Mouse (Mus musculus) heart, embryonic 16.5 days (tissue): ENCODE data around the gene Ccdc180. TPM values are rescaled to one million over a fixed set of nuclear protein-coding genes. Genes with fewer than 3 reads are reported as not detected.

ENCODE experiments used
- ATAC-seq: fragments of 200-750 bp; cut with Nextera tagmentation; replicated peaks from 2 replicates; pipeline ENCODE4 v1.8.0; 2017; ENCODE audit warnings: moderate number of reproducible peaks; ENCODE audit not compliant: insufficient read depth, low FRiP score; ENCODE audit errors: extremely low read depth
- H3K27ac ChIP-seq: fragments of 300-500 bp; sonication (generic); 2 replicates; pipeline ENCODE4 v1.5.1; 2014; ENCODE audit warnings: mild to moderate bottlenecking, low read length, control low read depth, moderate library complexity
- H3K27me3 ChIP-seq: fragments of 300-500 bp; sonication (generic); 2 replicates; pipeline ENCODE4 v1.6.1; 2014; ENCODE audit warnings: low read length, mixed read lengths; ENCODE audit not compliant: control insufficient read depth, insufficient read depth
- H3K36me3 ChIP-seq: fragments of 300-500 bp; sonication (generic); 2 replicates; pipeline ENCODE4 v1.6.1; 2014; ENCODE audit not compliant: control insufficient read depth, insufficient read depth
- H3K4me1 ChIP-seq: fragments of 300-500 bp; sonication (generic); 2 replicates; pipeline ENCODE4 v1.6.1; 2014; ENCODE audit warnings: low read length, mixed read lengths; ENCODE audit not compliant: control insufficient read depth, insufficient read depth
- H3K4me2 ChIP-seq: fragments of 300-500 bp; sonication (generic); 2 replicates; pipeline ENCODE4 v1.6.1; 2014; ENCODE audit warnings: low read depth, mild to moderate bottlenecking, control low read depth, low read length
- H3K4me3 ChIP-seq: fragments of 300-500 bp; sonication (generic); 2 replicates; pipeline ENCODE4 v1.5.1; 2014; ENCODE audit warnings: mild to moderate bottlenecking, control low read depth, low read length
- H3K9ac ChIP-seq: fragments of 300-500 bp; sonication (generic); 2 replicates; pipeline ENCODE4 v1.6.1; 2014; ENCODE audit warnings: low read length, control low read depth
- H3K9me3 ChIP-seq: fragments of 300-500 bp; sonication (generic); replicated peaks from 2 replicates; pipeline ENCODE4 v1.6.1; 2016; ENCODE audit warnings: low read length; ENCODE audit not compliant: control insufficient read depth
- WGBS: fragments of 180-500 bp; shearing (Covaris S2); extraction: QIAGEN DNeasy Blood & Tissue Kit; methylation state at CpG from one replicate; pipeline ENCODE4 v1.1.7; 2014; 5-methylcytosine and 5-hydroxymethylcytosine counted together
- polyA plus RNA-seq: library from polyadenylated mRNA; unstranded; fragments of >200 nt; fragmentation: Nextera tagmentation; extraction: Ambion mirVana; gene quantifications from 2 replicates; pipeline ENCODE4 v1.2.1, GENCODE M21; 2015

Ccdc180 gene
- polyA plus RNA-seq, 1 experiment from 2014 or later, result 0.18 TPM

GRCm38 (mm10) chr4:45896425-45897081, 6.5 kb downstream of the Ccdc180 start:
- Histone ChIP-seq H3K9ac (no peak overlapping the region), H3K36me3 (no peaks in the 10 kb centered on the region), H3K4me1 (0 out of 2 replicates have a peak, but pooled peaks cover 2% of the 10 kb centered on the region), H3K27me3 (peaks cover 8% of the 10 kb centered on the region; the same call in 1 of the 2 replicates), H3K27ac (no peak overlapping the region), H3K9me3 (no peaks in the 10 kb centered on the region), H3K4me2 (no peak overlapping the region), H3K4me3 (no peak overlapping the region)
- ATAC-seq, result no peak
- 15% methylated on average over 16 of the region's 16 CpGs for WGBS

DNA sequence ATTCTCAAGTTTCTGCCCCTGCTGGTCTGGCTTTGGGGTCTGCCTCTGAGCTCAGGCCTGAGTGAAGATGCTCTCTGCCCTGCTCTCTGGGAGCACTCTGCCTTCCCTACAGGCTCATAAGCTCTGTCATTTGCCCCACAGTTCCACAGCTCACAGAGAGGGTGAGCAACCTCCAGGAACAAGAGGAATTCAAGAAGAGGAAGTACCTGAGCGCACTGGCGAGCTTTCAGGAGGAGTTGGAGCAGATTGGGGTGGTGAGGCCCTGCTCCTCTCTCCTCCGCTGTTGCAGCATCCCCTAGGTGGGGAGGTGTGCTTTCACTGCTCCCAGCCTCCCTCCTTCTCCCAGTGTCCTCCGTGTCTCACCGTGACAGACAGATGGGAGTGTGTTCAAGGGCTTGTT, 8.3 kb downstream of the Ccdc180 start:
- Histone ChIP-seq H3K9ac (no peak overlapping the region), H3K9me3 (no peaks in the 10 kb centered on the region), H3K27me3 (peaks cover 8% of the 10 kb centered on the region; the same call in 1 of the 2 replicates), H3K4me1 (0 out of 2 replicates have a peak, but pooled peaks cover 2% of the 10 kb centered on the region), H3K4me2 (no peak overlapping the region), H3K27ac (no peak overlapping the region), H3K4me3 (no peak overlapping the region), H3K36me3 (no peaks in the 10 kb centered on the region)
- 54% methylated on average over 5 of the region's 5 CpGs for WGBS
- no peak for ATAC-seq

DNA sequence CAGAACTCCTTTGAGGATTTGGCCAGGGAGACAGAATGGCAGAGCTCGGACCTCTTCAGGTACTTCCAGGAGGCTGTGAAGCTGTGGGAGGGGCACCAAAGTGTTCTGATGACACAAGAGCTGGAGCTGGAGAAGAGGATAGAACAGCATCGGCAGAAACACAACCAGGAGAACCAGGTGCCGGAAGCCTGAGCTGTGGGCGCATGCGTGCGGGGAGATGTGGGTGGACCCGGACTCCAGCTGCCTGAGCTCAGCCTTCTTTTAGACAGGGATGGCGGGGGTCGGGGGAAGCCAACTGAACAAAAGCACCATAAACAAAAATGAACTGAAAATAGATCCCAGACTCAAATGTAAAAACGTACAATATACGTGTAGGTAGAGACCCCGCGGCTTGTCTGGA, 19.2 kb downstream of the Ccdc180 start:
- Histone ChIP-seq H3K27ac (no peak overlapping the region), H3K9ac (no peak overlapping the region), H3K9me3 (no peaks in the 10 kb centered on the region), H3K4me1 (no peaks in the 10 kb centered on the region), H3K4me3 (no peak overlapping the region), H3K27me3 (no peaks in the 10 kb centered on the region), H3K4me2 (no peak overlapping the region), H3K36me3 (no peaks in the 10 kb centered on the region)
- 84% methylated on average over 13 of the region's 13 CpGs for WGBS
- ATAC-seq, result no peak

- Histone ChIP-seq H3K9me3 (no peaks in the 10 kb centered on the region), H3K27ac (no peak overlapping the region), H3K36me3 (no peaks in the 10 kb centered on the region), H3K4me2 (no peak overlapping the region), H3K27me3 (no peaks in the 10 kb centered on the region), H3K9ac (no peak overlapping the region), H3K4me1 (no peaks in the 10 kb centered on the region), H3K4me3 (no peak overlapping the region)
- 56% methylated on average over 4 of the region's 4 CpGs for WGBS
- ATAC-seq, result no peak
Observed at GRCm38 (mm10) chr4:45909924-45910323, 19.8 kb downstream of the Ccdc180 start.

GRCm38 (mm10) chr4:45911256-45911655, 21.2 kb downstream of the Ccdc180 start:
- no peak for ATAC-seq

GRCm38 (mm10) chr4:45911876-45912275, 21.8 kb downstream of the Ccdc180 start:
- Histone ChIP-seq H3K9me3 (no peaks in the 10 kb centered on the region), H3K4me2 (no peak overlapping the region), H3K27ac (no peak overlapping the region), H3K4me3 (no peak overlapping the region), H3K27me3 (no peaks in the 10 kb centered on the region), H3K9ac (no peak overlapping the region), H3K36me3 (no peaks in the 10 kb centered on the region), H3K4me1 (no peaks in the 10 kb centered on the region)
- ATAC-seq, result no peak
- 80% methylated on average over 4 of the region's 4 CpGs for WGBS

More at GRCm38 (mm10) chr4:45911256-45911655, 21.2 kb downstream of the Ccdc180 start:
- Histone ChIP-seq H3K4me1 (no peaks in the 10 kb centered on the region), H3K27ac (no peak overlapping the region), H3K9ac (no peak overlapping the region), H3K4me2 (no peak overlapping the region), H3K9me3 (no peaks in the 10 kb centered on the region), H3K27me3 (no peaks in the 10 kb centered on the region), H3K4me3 (no peak overlapping the region), H3K36me3 (no peaks in the 10 kb centered on the region)
- 61% methylated on average over 5 of the region's 5 CpGs for WGBS

GRCm38 (mm10) chr4:45917091-45917490, 27.0 kb downstream of the Ccdc180 start:
- no peak overlapping the region for H3K4me2 ChIP-seq
- no peaks in the 10 kb centered on the region for H3K27me3 ChIP-seq
- no peak overlapping the region for H3K27ac ChIP-seq
- H3K36me3 ChIP-seq, result no peaks in the 10 kb centered on the region
- H3K4me1 ChIP-seq, result 0 out of 2 replicates have a peak, but pooled peaks cover 2% of the 10 kb centered on the region
- no peak overlapping the region for H3K4me3 ChIP-seq
- no peaks in the 10 kb centered on the region for H3K9me3 ChIP-seq
- H3K9ac ChIP-seq, result no peak overlapping the region
- WGBS, result 48% methylated on average over 7 of the region's 7 CpGs
- ATAC-seq, result no peak

DNA sequence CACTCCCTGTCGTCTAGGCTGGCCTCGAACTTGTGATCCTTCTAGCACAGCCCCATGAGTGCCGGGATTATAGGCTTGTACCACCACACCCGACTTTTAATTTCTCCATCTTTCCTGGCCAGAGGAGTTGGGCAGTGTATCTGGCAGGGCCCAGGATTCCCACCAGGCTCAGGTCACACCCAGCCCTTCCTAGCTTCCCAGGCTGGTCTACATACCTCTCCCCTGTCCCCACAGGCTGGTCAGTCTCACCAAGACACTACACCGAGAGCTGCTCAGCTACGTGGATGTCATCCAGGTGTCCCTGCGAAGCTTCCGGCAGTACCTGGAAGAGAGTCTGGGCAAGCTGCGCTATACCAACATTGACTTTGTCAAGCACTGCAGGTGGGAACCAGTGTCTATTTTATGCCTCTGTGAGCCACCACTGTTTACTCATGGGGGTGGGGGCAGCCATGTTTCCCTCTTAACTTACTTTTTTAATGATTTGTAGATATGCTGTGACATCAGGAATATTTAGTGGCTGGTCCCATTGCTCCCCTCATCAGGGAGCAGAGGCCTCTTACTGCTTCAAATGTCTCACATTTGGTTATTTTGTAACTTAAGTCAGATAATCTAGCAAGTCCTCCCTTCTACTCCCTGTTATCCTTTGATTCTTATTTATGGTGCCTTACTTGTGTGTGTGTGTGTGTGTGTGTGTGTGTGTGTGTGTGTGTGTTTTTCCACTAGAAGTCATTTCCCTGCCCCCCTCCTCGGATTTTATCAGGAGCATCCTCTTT, 31.7 kb downstream of the Ccdc180 start:
- H3K9me3 ChIP-seq, result no peaks in the 10 kb centered on the region
- no peak overlapping the region for H3K9ac ChIP-seq
- no peak overlapping the region for H3K4me3 ChIP-seq
- H3K4me1 ChIP-seq, result 0 out of 2 replicates have a peak, but pooled peaks cover 2% of the 10 kb centered on the region
- H3K4me2 ChIP-seq, result no peak overlapping the region
- WGBS, result 85% methylated on average over 10 of the region's 10 CpGs
- no peak overlapping the region for H3K27ac ChIP-seq
- no peak for ATAC-seq
- H3K27me3 ChIP-seq, result no peaks in the 10 kb centered on the region
- H3K36me3 ChIP-seq, result no peaks in the 10 kb centered on the region

DNA sequence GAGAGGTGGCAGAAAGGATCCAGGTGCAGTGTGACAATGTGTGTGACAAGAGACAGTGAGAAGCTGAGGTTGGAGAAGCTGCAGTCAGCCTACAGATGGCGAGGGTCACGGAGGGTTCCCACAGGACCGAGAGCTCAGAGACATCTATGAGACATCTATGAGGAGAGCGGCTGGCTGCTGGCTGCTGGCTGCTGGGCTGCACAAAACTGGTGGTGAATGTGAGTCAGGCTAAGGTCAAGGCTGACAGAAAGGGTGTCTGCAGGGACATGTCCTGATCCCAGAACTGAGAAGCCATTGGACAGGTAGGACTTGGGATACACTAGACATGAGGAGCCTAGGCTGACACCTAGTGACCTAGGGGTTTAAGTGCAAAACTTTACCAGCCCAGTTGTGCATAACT, 33.9 kb downstream of the Ccdc180 start:
- no peaks in the 10 kb centered on the region for H3K4me1 ChIP-seq
- no peak overlapping the region for H3K4me3 ChIP-seq
- no peaks in the 10 kb centered on the region for H3K9me3 ChIP-seq
- H3K27ac ChIP-seq, result no peak overlapping the region
- H3K9ac ChIP-seq, result no peak overlapping the region
- no peak overlapping the region for H3K4me2 ChIP-seq
- H3K27me3 ChIP-seq, result no peaks in the 10 kb centered on the region
- no peaks in the 10 kb centered on the region for H3K36me3 ChIP-seq
- 81% methylated on average over 4 of the region's 4 CpGs for WGBS
- no peak for ATAC-seq
